Mouse (Mus musculus) hindbrain, embryonic 15.5 days (tissue): ENCODE results near the gene Letm1. TPM values are rescaled to one million over a fixed set of nuclear protein-coding genes. Genes with fewer than 3 reads are reported as not detected.

Source experiments
- polyA plus RNA-seq: library from polyadenylated mRNA; unstranded; fragments of >200 nt; fragmentation: Nextera tagmentation; extraction: Ambion mirVana; gene quantifications from 2 replicates; pipeline ENCODE4 v1.2.1, GENCODE M21; 2015

Letm1 gene
- polyA plus RNA-seq, 1 experiment from 2014 or later, result 76.7 TPM

Other genes with a start within 250 kb of the Letm1 start
- 30.0 and 33.6 TPM in 2 replicates for gene Fam53a, start 153.2 kb downstream of the Letm1 start, polyA plus RNA-seq
- gene Gm9903, start 152.9 kb downstream of the Letm1 start, polyA plus RNA-seq, result 0.47 and 0.64 TPM in 2 replicates
- gene Slbp, start 130.2 kb downstream of the Letm1 start, polyA plus RNA-seq, result 118 and 127 TPM in 2 replicates
- 40.9 and 48.9 TPM in 2 replicates for gene Tacc3, start 124.7 kb downstream of the Letm1 start, polyA plus RNA-seq
- 31.4 and 32.7 TPM in 2 replicates for gene Tmem129, start 124.4 kb downstream of the Letm1 start, polyA plus RNA-seq
- gene Fgfr3, start 61.1 kb downstream of the Letm1 start, polyA plus RNA-seq, result 39.4 and 40.5 TPM in 2 replicates
- 67.4 and 77.9 TPM in 2 replicates for gene Nsd2, start 37.9 kb upstream of the Letm1 start, polyA plus RNA-seq
- gene Nelfa, start 153.6 kb upstream of the Letm1 start, polyA plus RNA-seq, result 40.5 and 44.3 TPM in 2 replicates
- gene Gm1673, start 200.6 kb upstream of the Letm1 start, polyA plus RNA-seq, result 598 and 652 TPM in 2 replicates
- 6.2 TPM in 2 replicates for gene Nat8l, start 213.2 kb upstream of the Letm1 start, polyA plus RNA-seq